Mouse (Mus musculus): ENCODE measurements around the gene Pcid2.

DNA sequence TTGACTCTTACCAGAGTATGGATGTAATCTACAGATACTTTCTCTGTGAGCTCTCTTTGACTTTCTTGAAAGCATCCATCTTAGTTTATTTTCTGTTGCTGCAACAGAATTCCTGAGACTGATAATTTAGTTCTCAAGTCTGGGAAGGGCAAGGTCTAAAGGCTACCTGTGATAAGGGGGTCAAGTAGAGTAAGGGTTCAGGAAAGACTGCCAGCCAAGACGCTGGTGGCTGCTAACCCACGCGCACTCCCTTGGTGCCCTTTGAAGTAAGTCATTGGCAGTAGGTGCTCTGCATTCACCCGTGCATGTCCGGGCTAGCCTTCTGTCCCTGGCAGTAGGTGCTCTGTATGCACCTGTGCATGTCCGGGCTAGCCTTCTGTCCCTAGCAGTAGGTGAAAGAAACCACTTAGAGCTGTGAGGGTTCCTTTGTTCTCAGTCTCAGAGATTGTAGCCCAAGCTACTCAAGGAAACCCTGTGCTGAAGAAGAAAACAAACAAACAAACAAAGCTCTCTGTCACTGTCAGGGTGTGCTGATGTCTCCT is 34.5 kb upstream of the Pcid2 start:
- TF ChIP-seq GATA1 (IDR thresholded peaks at IDR 0.05; ENCODE audit: borderline replicate concordance, low read length) (no peak), FLI1 (IDR thresholded peaks at IDR 0.05; ENCODE audit: low read length) (no peak)
